Mouse (Mus musculus) kidney, embryonic 15.5 days (tissue): ENCODE data around the gene Cyct. TPM values are rescaled to one million over a fixed set of nuclear protein-coding genes. Genes with fewer than 3 reads are reported as not detected.

Experiments
- ATAC-seq: fragments of 200-750 bp; cut with Nextera tagmentation; replicated peaks from 2 replicates; pipeline ENCODE4 v1.8.0; 2017; ENCODE audit warnings: moderate TSS enrichment; ENCODE audit not compliant: low FRiP score
- H3K27ac ChIP-seq: fragments of 300-500 bp; sonication (generic); 2 replicates; pipeline ENCODE4 v1.5.1; 2015; ENCODE audit warnings: mild to moderate bottlenecking, inconsistent platforms
- H3K27me3 ChIP-seq: fragments of 300-500 bp; sonication (generic); 2 replicates; pipeline ENCODE4 v1.6.1; 2015; ENCODE audit warnings: inconsistent platforms
- H3K36me3 ChIP-seq: fragments of 300-500 bp; sonication (generic); 2 replicates; pipeline ENCODE4 v1.6.1; 2015; ENCODE audit warnings: inconsistent platforms
- H3K4me1 ChIP-seq: fragments of 300-500 bp; sonication (generic); 2 replicates; pipeline ENCODE4 v1.6.1; 2015; ENCODE audit warnings: inconsistent platforms
- H3K4me2 ChIP-seq: fragments of 300-500 bp; sonication (generic); 2 replicates; pipeline ENCODE4 v1.6.1; 2015; ENCODE audit warnings: moderate library complexity, mild to moderate bottlenecking, inconsistent platforms
- H3K4me3 ChIP-seq: fragments of 300-500 bp; sonication (generic); replicated peaks from 2 replicates; pipeline ENCODE4 v1.5.1; 2015; ENCODE audit warnings: mild to moderate bottlenecking, inconsistent platforms
- H3K9ac ChIP-seq: fragments of 300-500 bp; sonication (generic); 2 replicates; pipeline ENCODE4 v1.6.1; 2015; ENCODE audit warnings: mild to moderate bottlenecking, inconsistent platforms
- H3K9me3 ChIP-seq: fragments of 300-500 bp; sonication (generic); replicated peaks from 2 replicates; pipeline ENCODE4 v1.6.1; 2016; ENCODE audit warnings: inconsistent platforms
- WGBS: fragments of 180-500 bp; shearing (Covaris S2); methylation state at CpG from one replicate; pipeline ENCODE4 v1.1.7; 2015; ENCODE audit warnings: mixed read lengths; 5-methylcytosine and 5-hydroxymethylcytosine counted together
- microRNA-seq: library from miRNA; unstranded; fragments of <30 nt; microRNA quantifications from one replicate; pipeline ENCODE4, GENCODE M21; 2016
- polyA plus RNA-seq: library from polyadenylated mRNA; unstranded; fragments of >200 nt; fragmentation: Nextera tagmentation; extraction: Ambion mirVana; gene quantifications from 2 replicates; pipeline ENCODE4 v1.2.1, GENCODE M21; 2015

Gene Cyct
- polyA plus RNA-seq, 1 experiment from 2014 or later = not detected

DNA sequence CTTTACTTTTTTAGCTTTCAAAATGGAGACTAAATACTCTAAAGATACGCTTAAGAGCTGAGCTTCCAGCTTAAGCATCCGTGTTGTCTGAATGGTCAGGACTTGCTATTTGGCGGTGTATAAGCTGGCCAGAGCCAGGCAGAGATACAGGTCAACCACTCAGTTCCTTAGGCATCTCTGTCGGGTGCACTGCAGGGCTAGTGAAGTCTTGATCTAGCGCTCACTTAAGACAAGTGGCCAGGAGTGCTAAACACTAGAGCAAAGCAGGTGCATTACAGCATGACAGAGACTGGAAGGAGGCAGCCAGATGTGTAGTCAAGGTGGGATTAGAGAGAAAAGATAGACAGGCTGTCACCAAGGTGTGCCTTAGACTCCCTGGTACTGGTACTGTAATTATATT, 30.2 kb downstream of the Cyct start:
- ATAC-seq = no peak

DNA sequence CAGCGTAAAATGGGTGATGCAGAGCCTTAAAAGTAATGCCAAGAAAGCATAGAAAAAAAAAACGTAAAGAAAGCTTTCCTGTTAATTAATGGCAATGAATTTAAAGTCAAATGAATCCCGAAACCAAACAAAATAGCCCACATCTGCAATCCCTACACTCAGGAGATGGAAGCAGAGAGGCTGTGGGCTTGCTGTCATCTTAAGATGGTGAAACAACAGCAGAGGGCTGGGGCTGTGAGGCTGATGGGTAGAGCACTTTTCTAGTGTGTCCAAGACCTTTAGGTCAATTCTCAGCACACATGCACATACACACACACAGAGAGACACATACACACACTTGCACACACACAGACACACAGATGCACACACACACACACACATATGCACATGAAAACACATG, 34.1 kb downstream of the Cyct start:
- Histone ChIP-seq H3K4me1 (no peaks in the 10 kb centered on the region), H3K36me3 (no peaks in the 10 kb centered on the region), H3K27me3 (no peaks in the 10 kb centered on the region), H3K4me2 (no peak overlapping the region), H3K9me3 (no peaks in the 10 kb centered on the region), H3K27ac (no peak overlapping the region), H3K9ac (no peak overlapping the region), H3K4me3 (no peak overlapping the region)
- ATAC-seq = no peak
- 80% methylated on average over 3 of the region's 3 CpGs for WGBS

More for the DNA sequence above, 30.2 kb downstream of the Cyct start:
- H3K27ac ChIP-seq = no peak overlapping the region
- H3K4me2 ChIP-seq = no peak overlapping the region
- H3K9ac ChIP-seq = no peak overlapping the region
- WGBS = 92% methylated on average over 5 of the region's 5 CpGs
- H3K9me3 ChIP-seq = no peaks in the 10 kb centered on the region
- H3K36me3 ChIP-seq = no peaks in the 10 kb centered on the region
- H3K4me1 ChIP-seq = no peaks in the 10 kb centered on the region
- H3K4me3 ChIP-seq = no peak overlapping the region
- H3K27me3 ChIP-seq = no peaks in the 10 kb centered on the region

GRCm38 (mm10) chr2:76324463-76324862, 35.8 kb downstream of the Cyct start:
- no peak overlapping the region for H3K4me2 ChIP-seq
- no peak overlapping the region for H3K27ac ChIP-seq
- H3K9me3 ChIP-seq = no peaks in the 10 kb centered on the region
- 87% methylated on average over 5 of the region's 5 CpGs for WGBS
- H3K4me3 ChIP-seq = no peak overlapping the region
- ATAC-seq = no peak
- H3K36me3 ChIP-seq = no peaks in the 10 kb centered on the region
- no peaks in the 10 kb centered on the region for H3K27me3 ChIP-seq
- H3K9ac ChIP-seq = no peak overlapping the region
- no peaks in the 10 kb centered on the region for H3K4me1 ChIP-seq

- Histone ChIP-seq H3K4me3 (no peak overlapping the region), H3K4me1 (no peaks in the 10 kb centered on the region), H3K27ac (no peak overlapping the region), H3K36me3 (no peaks in the 10 kb centered on the region), H3K9ac (no peak overlapping the region), H3K4me2 (no peak overlapping the region), H3K9me3 (no peaks in the 10 kb centered on the region), H3K27me3 (no peaks in the 10 kb centered on the region)
- no peak for ATAC-seq
- WGBS = 64% methylated on average over 21 of the region's 21 CpGs
Measured at GRCm38 (mm10) chr2:76323185-76323875, 36.9 kb downstream of the Cyct start.

DNA sequence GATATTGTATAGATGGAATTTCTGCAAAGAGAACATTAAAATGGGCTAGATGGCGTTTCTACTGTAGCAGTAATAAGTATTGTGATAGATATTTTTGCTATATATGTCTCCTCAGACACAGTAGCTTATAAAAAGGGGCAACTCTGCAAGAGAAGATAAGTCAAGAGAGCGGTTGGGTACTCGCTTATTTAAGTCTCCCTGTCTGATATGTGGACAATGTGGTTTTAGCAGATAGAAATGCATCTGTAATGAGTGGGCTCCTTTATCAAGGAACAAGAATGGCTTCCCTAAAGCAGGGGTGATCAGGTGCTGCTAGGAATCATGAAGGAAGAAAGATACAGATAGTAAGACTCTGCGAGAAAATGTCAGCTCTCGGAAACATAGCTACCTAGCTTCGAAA, 39.9 kb downstream of the Cyct start:
- Histone ChIP-seq H3K4me1 (no peaks in the 10 kb centered on the region), H3K27me3 (no peaks in the 10 kb centered on the region), H3K36me3 (no peaks in the 10 kb centered on the region), H3K9ac (no peak overlapping the region), H3K27ac (no peak overlapping the region), H3K4me2 (no peak overlapping the region), H3K9me3 (no peaks in the 10 kb centered on the region), H3K4me3 (no peak overlapping the region)
- 82% methylated on average over 6 of the region's 6 CpGs for WGBS
- ATAC-seq = no peak

GRCm38 (mm10) chr2:76319231-76319630, 41.0 kb downstream of the Cyct start:
- Histone ChIP-seq H3K9me3 (no peaks in the 10 kb centered on the region), H3K4me2 (no peak overlapping the region), H3K27ac (no peak overlapping the region), H3K4me3 (no peak overlapping the region), H3K27me3 (no peaks in the 10 kb centered on the region), H3K4me1 (no peaks in the 10 kb centered on the region), H3K36me3 (no peaks in the 10 kb centered on the region), H3K9ac (no peak overlapping the region)
- ATAC-seq = no peak
- 69% methylated on average over 6 of the region's 6 CpGs for WGBS

Small RNA genes lying within 50 kb of the gene (microRNA-seq; reads per million reads assigned to microRNA genes)
- gene Gm44337 = not detected

Other genes with a start within 250 kb of the Cyct start
- 1.5 and 1.9 TPM in 2 replicates for gene Pde11a, start 21.7 kb downstream of the Cyct start, polyA plus RNA-seq
- 17.5 and 18.3 TPM in 2 replicates for gene Rbm45, start 9.5 kb upstream of the Cyct start, polyA plus RNA-seq
- gene Osbpl6, start 46.1 kb upstream of the Cyct start, polyA plus RNA-seq = 18.3 and 20.1 TPM in 2 replicates